Mouse (Mus musculus) forebrain, embryonic 11.5 days (tissue): Measurements from ENCODE around the gene Itpr2. TPM values are rescaled to one million over a fixed set of nuclear protein-coding genes. Genes with fewer than 3 reads are reported as not detected.

Source experiments
- ATAC-seq: fragments of 200-750 bp; cut with Nextera tagmentation; replicated peaks from 2 replicates; pipeline ENCODE4 v1.8.0; 2017; ENCODE audit warnings: moderate TSS enrichment; ENCODE audit not compliant: low FRiP score
- DNase-seq: peaks from one replicate; pipeline ENCODE4 v3.0.0-alpha.2; 2017; ENCODE audit warnings: low spot score
- H3K27ac ChIP-seq: fragments of 300-500 bp; sonication (generic); 2 replicates; pipeline ENCODE4 v1.5.1; 2014; ENCODE audit warnings: low read depth, low read length
- H3K27me3 ChIP-seq: fragments of 300-500 bp; sonication (generic); 2 replicates; pipeline ENCODE4 v1.6.1; 2014; ENCODE audit warnings: mild to moderate bottlenecking, low read length, mixed read lengths; ENCODE audit not compliant: control insufficient read depth, insufficient read depth
- H3K36me3 ChIP-seq: fragments of 300-500 bp; sonication (generic); 2 replicates; pipeline ENCODE4 v1.6.1; 2014; ENCODE audit warnings: mild to moderate bottlenecking, low read length, moderate library complexity, mixed read lengths; ENCODE audit not compliant: control insufficient read depth, insufficient read depth
- H3K4me1 ChIP-seq: fragments of 300-500 bp; sonication (generic); replicated peaks from 2 replicates; pipeline ENCODE4 v1.6.1; 2014; ENCODE audit warnings: low read length, mixed read lengths; ENCODE audit not compliant: control insufficient read depth, insufficient read depth
- H3K4me2 ChIP-seq: fragments of 300-500 bp; sonication (generic); 2 replicates; pipeline ENCODE4 v1.6.1; 2014; ENCODE audit warnings: low read depth, mild to moderate bottlenecking, low read length, moderate library complexity, mixed read lengths; ENCODE audit not compliant: severe bottlenecking
- H3K4me3 ChIP-seq: fragments of 300-500 bp; sonication (generic); 2 replicates; pipeline ENCODE4 v1.5.1; 2014; ENCODE audit warnings: low read depth, low read length
- H3K9ac ChIP-seq: fragments of 300-500 bp; sonication (generic); 2 replicates; pipeline ENCODE4 v1.6.1; 2014; ENCODE audit warnings: low read length
- H3K9me3 ChIP-seq: fragments of 300-500 bp; sonication (generic); 2 replicates; pipeline ENCODE4 v1.6.1; 2016; ENCODE audit warnings: low read length, mixed read lengths; ENCODE audit not compliant: control insufficient read depth
- WGBS: fragments of 180-500 bp; shearing (Covaris S2); extraction: QIAGEN DNeasy Blood & Tissue Kit; methylation state at CpG from one replicate; pipeline ENCODE4 v1.1.7; 2014; 5-methylcytosine and 5-hydroxymethylcytosine counted together
- polyA plus RNA-seq: library from polyadenylated mRNA; unstranded; fragments of >200 nt; fragmentation: Nextera tagmentation; extraction: Ambion mirVana; gene quantifications from 2 replicates; pipeline ENCODE4 v1.2.1, GENCODE M21; 2014

Itpr2 gene
- polyA plus RNA-seq, 1 experiment from 2014 or later = 5.3 TPM

DNA sequence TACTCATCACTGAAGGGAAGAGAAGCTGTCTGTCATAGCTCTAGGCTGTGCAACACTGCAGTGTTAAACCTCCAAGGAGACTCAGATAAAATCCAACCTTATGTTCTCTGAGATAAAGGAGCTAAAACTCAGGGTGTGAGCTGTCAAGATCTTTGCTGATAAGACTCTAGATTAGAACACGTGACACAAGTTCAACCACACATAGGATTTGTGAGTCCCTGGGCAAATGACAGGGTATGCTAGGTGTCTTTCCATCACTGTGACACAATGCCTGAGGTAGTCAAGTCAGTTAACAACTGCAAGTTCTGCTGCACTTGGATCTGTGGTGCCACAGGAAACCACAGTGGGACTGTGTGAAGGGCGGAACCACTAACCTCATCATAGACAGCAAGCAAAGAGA is 67.8 kb downstream of the Itpr2 start:
- Histone ChIP-seq H3K4me1 (no peaks in the 10 kb centered on the region), H3K9me3 (no peaks in the 10 kb centered on the region), H3K4me2 (no peak overlapping the region), H3K27ac (no peak overlapping the region), H3K4me3 (no peak overlapping the region), H3K36me3 (no peaks in the 10 kb centered on the region), H3K9ac (no peak overlapping the region), H3K27me3 (no peaks in the 10 kb centered on the region)
- DNase-seq = no peak
- no peak for ATAC-seq
- 96% methylated on average over 2 of the region's 2 CpGs for WGBS

- ATAC-seq (no peak), DNase-seq (no peak)
- Histone ChIP-seq H3K36me3 (no peaks in the 10 kb centered on the region), H3K27ac (no peak overlapping the region), H3K9me3 (no peaks in the 10 kb centered on the region), H3K4me3 (no peak overlapping the region), H3K4me1 (no peaks in the 10 kb centered on the region), H3K9ac (no peak overlapping the region), H3K27me3 (no peaks in the 10 kb centered on the region), H3K4me2 (no peak overlapping the region)
- WGBS = 85% methylated on average over 8 of the region's 8 CpGs
Measured at GRCm38 (mm10) chr6:146432218-146432865, 69.7 kb downstream of the Itpr2 start.

DNA sequence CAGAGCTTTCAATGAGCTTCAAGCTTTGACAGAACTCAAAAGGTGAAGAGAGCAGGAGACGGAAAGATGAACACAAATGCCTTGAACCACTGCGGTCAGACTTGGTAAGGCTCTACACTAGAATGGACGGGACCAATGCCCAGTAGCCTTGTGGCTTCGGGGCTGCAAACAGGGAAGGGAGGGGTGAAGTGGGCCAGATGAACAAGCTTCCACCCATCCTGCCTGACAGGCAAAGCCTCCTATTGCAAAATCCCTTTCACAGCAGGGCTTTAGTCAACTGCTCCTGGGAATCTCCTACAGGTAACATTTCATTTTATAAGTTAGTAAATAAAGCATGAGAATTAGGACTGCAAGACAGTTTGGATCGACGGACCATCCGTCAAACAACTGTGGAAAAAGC is 70.2 kb downstream of the Itpr2 start:
- Histone ChIP-seq H3K27ac (no peak overlapping the region), H3K4me3 (no peak overlapping the region), H3K4me1 (no peaks in the 10 kb centered on the region), H3K9me3 (no peaks in the 10 kb centered on the region), H3K9ac (no peak overlapping the region), H3K36me3 (no peaks in the 10 kb centered on the region), H3K27me3 (no peaks in the 10 kb centered on the region), H3K4me2 (no peak overlapping the region)
- no peak for DNase-seq
- 91% methylated on average over 7 of the region's 7 CpGs for WGBS
- ATAC-seq = no peak

DNA sequence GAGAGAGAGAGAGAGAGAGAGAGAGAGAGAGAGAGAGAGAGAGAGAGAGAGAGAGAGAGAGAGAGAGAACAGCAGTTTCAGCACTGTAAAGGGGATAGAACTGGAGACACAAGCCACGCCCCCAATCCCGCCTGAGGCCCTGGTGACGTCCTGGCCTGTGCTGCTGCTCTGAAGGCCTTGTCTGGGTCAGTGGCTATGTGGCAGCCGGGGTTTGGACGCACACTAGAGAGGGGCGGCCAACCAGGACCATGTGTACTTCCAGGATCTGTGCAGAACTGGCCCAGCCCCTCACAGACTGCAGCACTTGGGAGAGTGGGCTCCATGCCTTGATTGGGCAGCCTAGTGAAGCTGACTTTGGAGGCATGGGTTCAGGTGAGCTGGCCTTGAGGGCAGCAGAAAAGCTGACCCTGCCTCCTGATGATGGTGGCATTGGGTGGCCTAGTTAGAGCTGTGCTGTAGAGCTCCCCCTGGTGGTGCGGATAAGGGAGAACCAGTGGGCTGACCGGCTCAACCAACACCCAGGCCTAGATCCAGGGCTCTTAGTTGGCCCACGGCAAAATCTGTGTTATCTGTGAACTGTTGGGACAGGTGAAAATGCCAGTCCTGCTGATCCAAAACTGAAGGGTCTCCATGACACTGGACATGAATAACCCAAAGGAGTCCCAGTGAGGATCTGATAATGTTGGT is 72.2 kb downstream of the Itpr2 start:
- DNase-seq = peak; percentile 65
- Histone ChIP-seq H3K36me3 (no peaks in the 10 kb centered on the region), H3K4me2 (no peak overlapping the region), H3K9ac (no peak overlapping the region), H3K4me3 (no peak overlapping the region), H3K27ac (no peak overlapping the region), H3K9me3 (no peaks in the 10 kb centered on the region), H3K27me3 (no peaks in the 10 kb centered on the region), H3K4me1 (no peaks in the 10 kb centered on the region)
- peak; percentile 55; the same call in 1 of the 2 replicates for ATAC-seq
- WGBS = 60% methylated on average over 9 of the region's 9 CpGs

GRCm38 (mm10) chr6:146424778-146425177 is 77.2 kb downstream of the Itpr2 start:
- H3K4me1 ChIP-seq = no peaks in the 10 kb centered on the region
- DNase-seq = no peak
- no peaks in the 10 kb centered on the region for H3K27me3 ChIP-seq
- no peak overlapping the region for H3K4me3 ChIP-seq
- no peaks in the 10 kb centered on the region for H3K36me3 ChIP-seq
- WGBS = 85% methylated on average over 3 of the region's 3 CpGs
- no peak overlapping the region for H3K4me2 ChIP-seq
- H3K9ac ChIP-seq = no peak overlapping the region
- ATAC-seq = no peak
- H3K9me3 ChIP-seq = no peaks in the 10 kb centered on the region
- H3K27ac ChIP-seq = no peak overlapping the region

DNA sequence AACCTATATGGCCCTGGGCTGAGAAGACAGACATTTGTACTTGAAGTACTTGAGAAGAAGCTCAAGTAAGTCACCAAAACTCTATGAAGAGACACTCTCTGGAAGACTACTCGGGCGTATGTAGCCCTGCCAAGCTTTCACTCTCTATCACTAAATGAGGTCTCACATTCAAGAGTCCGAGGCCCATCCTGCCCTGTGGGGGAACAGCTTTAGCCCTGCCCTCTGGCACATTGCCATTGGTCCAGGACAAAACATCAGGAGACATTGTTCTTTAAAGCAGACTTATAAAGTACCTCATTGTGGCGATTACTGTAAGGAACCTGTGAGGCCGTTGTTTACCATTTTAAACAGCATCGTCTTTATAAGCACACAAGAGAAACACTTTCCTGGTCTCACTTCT is 77.7 kb downstream of the Itpr2 start:
- H3K4me3 ChIP-seq = no peak overlapping the region
- DNase-seq (no peak), ATAC-seq (no peak)
- no peak overlapping the region for H3K4me2 ChIP-seq
- no peak overlapping the region for H3K27ac ChIP-seq
- H3K27me3 ChIP-seq = no peaks in the 10 kb centered on the region
- H3K9me3 ChIP-seq = no peaks in the 10 kb centered on the region
- H3K36me3 ChIP-seq = no peaks in the 10 kb centered on the region
- 88% methylated on average over 6 of the region's 6 CpGs for WGBS
- no peak overlapping the region for H3K9ac ChIP-seq
- no peaks in the 10 kb centered on the region for H3K4me1 ChIP-seq

- no peaks in the 10 kb centered on the region for H3K9me3 ChIP-seq
- no peak overlapping the region for H3K4me3 ChIP-seq
- ATAC-seq = no peak
- 51% methylated on average over 6 of the region's 6 CpGs for WGBS
- no peak overlapping the region for H3K4me2 ChIP-seq
- no peaks in the 10 kb centered on the region for H3K27me3 ChIP-seq
- no peaks in the 10 kb centered on the region for H3K4me1 ChIP-seq
- no peaks in the 10 kb centered on the region for H3K36me3 ChIP-seq
- no peak for DNase-seq
- H3K9ac ChIP-seq = no peak overlapping the region
- H3K27ac ChIP-seq = no peak overlapping the region
Measured at GRCm38 (mm10) chr6:146420718-146421117, 81.3 kb downstream of the Itpr2 start.

- H3K36me3 ChIP-seq = no peaks in the 10 kb centered on the region
- peaks cover 3% of the 10 kb centered on the region; the same call in 1 of the 2 replicates for H3K4me1 ChIP-seq
- no peak for DNase-seq
- ATAC-seq = no peak
- H3K4me3 ChIP-seq = no peak overlapping the region
- WGBS = 93% methylated on average over 2 of the region's 2 CpGs
- H3K9ac ChIP-seq = no peak overlapping the region
- no peak overlapping the region for H3K4me2 ChIP-seq
- no peaks in the 10 kb centered on the region for H3K27me3 ChIP-seq
- no peaks in the 10 kb centered on the region for H3K9me3 ChIP-seq
- no peak overlapping the region for H3K27ac ChIP-seq
Measured at GRCm38 (mm10) chr6:146416461-146416860, 85.6 kb downstream of the Itpr2 start.

DNA sequence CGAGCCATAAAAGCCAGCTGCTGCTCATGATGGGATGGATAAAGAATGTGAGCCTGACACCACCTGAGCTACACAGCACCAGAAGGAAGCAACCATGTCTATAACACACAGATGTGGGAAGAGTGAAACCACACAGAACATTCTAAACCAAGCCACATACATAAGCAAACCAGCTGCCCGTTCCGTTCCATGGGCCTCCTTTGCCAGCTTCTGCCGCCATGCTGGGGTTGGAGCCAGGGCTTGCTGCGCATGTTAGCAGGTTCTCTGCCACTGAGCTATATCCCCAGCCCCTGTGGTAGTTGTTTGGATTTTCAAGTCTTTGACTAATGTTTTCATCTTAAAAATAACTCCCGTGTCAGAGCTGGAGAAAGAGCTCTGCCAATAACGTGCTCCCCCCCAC is 87.9 kb downstream of the Itpr2 start:
- 81% methylated on average over 7 of the region's 7 CpGs for WGBS
- Histone ChIP-seq H3K36me3 (no peaks in the 10 kb centered on the region), H3K4me2 (no peak overlapping the region), H3K9ac (no peak overlapping the region), H3K27me3 (no peaks in the 10 kb centered on the region), H3K4me1 (peaks cover 3% of the 10 kb centered on the region; the same call in 1 of the 2 replicates), H3K9me3 (no peaks in the 10 kb centered on the region), H3K4me3 (no peak overlapping the region), H3K27ac (no peak overlapping the region)
- DNase-seq (no peak), ATAC-seq (no peak)
